Comparison of ENCODE assay signal across 8 mouse cellular contexts in genomic region chr7:16944808-16945315, GRCm38 (mm10). TPM values are rescaled to one million over a fixed set of nuclear protein-coding genes. Genes with fewer than 3 reads are reported as not detected.
DNase-seq lines count a peak whose midpoint lies in the region; ATAC-seq and TF ChIP-seq lines count a peak whose summit lies in the region.

No protein-coding gene starts in this region.

- no peak for TF ChIP-seq POLR2A in bone marrow macrophage, adult 2 months (IDR thresholded peaks at IDR 0.05; ENCODE audit: borderline replicate concordance, low read depth, low read length)

- DNase-seq in kidney, adult 8-10 months: no peak
- peak; percentile 31 for DNase-seq in heart, postnatal 4 days
- no peak for DNase-seq in left cerebral cortex, adult 8-10 months (ENCODE audit: low spot score in 2 of 2)
- DNase-seq in frontal cortex, postnatal 10 days (ENCODE audit: low spot score in 2 of 2): no peak
- DNase-seq in ovary, postnatal 10 days (ENCODE audit: low spot score): no peak

- H3K27ac ChIP-seq in kidney, embryonic 14.5 days (ENCODE audit: low read depth, low read length): no peak overlapping the region
- H3K27ac ChIP-seq in bone marrow macrophage, adult 2 months (ENCODE audit: insufficient read depth, low read depth, low read length): no peak overlapping the region
- H3K27ac ChIP-seq in midbrain, embryonic 12.5 days (replicated peaks): peak overlapping the region; percentile 84

- peak overlapping the region; percentile 51 for H3K4me2 ChIP-seq in kidney, embryonic 14.5 days (replicated peaks; ENCODE audit: low read depth, low read length)
- peak overlapping the region; percentile 78 for H3K4me2 ChIP-seq in midbrain, embryonic 12.5 days (replicated peaks)

- H3K27me3 ChIP-seq in kidney, embryonic 14.5 days (ENCODE audit: control insufficient read depth, insufficient read depth, low read length): peaks cover 49% of the 10 kb centered on the region
- peaks cover 50% of the 10 kb centered on the region for H3K27me3 ChIP-seq in midbrain, embryonic 12.5 days

- no peak for ATAC-seq in kidney, embryonic 14.5 days (ENCODE audit: low FRiP score, low TSS enrichment)
- ATAC-seq in midbrain, embryonic 12.5 days (ENCODE audit: low FRiP score, low read depth): peak; percentile 50

- WGBS in kidney, embryonic 14.5 days: under 1% methylated on average over 22 of the region's 22 CpGs
- WGBS in midbrain, embryonic 12.5 days: 1% methylated on average over 22 of the region's 22 CpGs

- peak overlapping the region; percentile 35 for H3K9ac ChIP-seq in kidney, embryonic 14.5 days (ENCODE audit: low read depth, low read length)
- H3K9ac ChIP-seq in midbrain, embryonic 12.5 days (replicated peaks): peak overlapping the region; percentile 91

- H3K36me3 ChIP-seq in kidney, embryonic 14.5 days (ENCODE audit: control insufficient read depth, insufficient read depth, low read length): no peaks in the 10 kb centered on the region
- no peaks in the 10 kb centered on the region for H3K36me3 ChIP-seq in midbrain, embryonic 12.5 days

- H3K9me3 ChIP-seq in kidney, embryonic 14.5 days (ENCODE audit: control insufficient read depth, low read length): no peaks in the 10 kb centered on the region
- no peaks in the 10 kb centered on the region for H3K9me3 ChIP-seq in midbrain, embryonic 12.5 days

- peak overlapping the region; percentile 45 for H3K4me3 ChIP-seq in kidney, embryonic 14.5 days (ENCODE audit: low read length)
- H3K4me3 ChIP-seq in bone marrow macrophage, adult 2 months (ENCODE audit: insufficient read depth, low read length): peak overlapping the region; percentile 43
- peak overlapping the region; percentile 65 for H3K4me3 ChIP-seq in midbrain, embryonic 12.5 days

- TF ChIP-seq CTCF in bone marrow macrophage, adult 2 months (IDR thresholded peaks at IDR 0.05; ENCODE audit: low read depth, low read length): no peak

- H3K4me1 ChIP-seq in kidney, embryonic 14.5 days (ENCODE audit: control insufficient read depth, insufficient read depth, low read length): peaks cover 35% of the 10 kb centered on the region
- no peaks in the 10 kb centered on the region for H3K4me1 ChIP-seq in bone marrow macrophage, adult 2 months (ENCODE audit: control insufficient read depth, insufficient read depth, low read length)
- peaks cover 76% of the 10 kb centered on the region for H3K4me1 ChIP-seq in midbrain, embryonic 12.5 days

RNA-seq across cellular contexts. Expression of gene Pnmal2, which starts 0.4 kb away (rescaled TPM):
- polyA plus RNA-seq in kidney, embryonic 14.5 days (2014; fragmentation: Nextera tagmentation; extraction: Ambion mirVana): 2.5 and 5.5 TPM in 2 replicates
- not detected in 2 replicates for polyA plus RNA-seq in bone marrow macrophage, adult 2 months (2012; ENCODE audit: insufficient read depth, insufficient read length, missing spikeins)
- total RNA-seq in heart, postnatal 4 days (2021): 1 to 10 TPM; 6.3 to 7.3 TPM
- 49.3 and 55.3 TPM in 2 replicates for polyA plus RNA-seq in midbrain, embryonic 12.5 days (2016; fragmentation: Nextera tagmentation; extraction: Ambion mirVana)
- total RNA-seq in left cerebral cortex, adult 8-10 months (2022): 100 to 1,000 TPM; 270 to 304 (median 294) TPM

RNA-seq across cellular contexts. Expression of gene Pnmal1, which starts 14.6 kb away (rescaled TPM):
- 0.51 and 0.74 TPM in 2 replicates for polyA plus RNA-seq in kidney, embryonic 14.5 days (2014; fragmentation: Nextera tagmentation; extraction: Ambion mirVana)
- not detected in 2 replicates for polyA plus RNA-seq in bone marrow macrophage, adult 2 months (2012; ENCODE audit: insufficient read depth, insufficient read length, missing spikeins)
- total RNA-seq in heart, postnatal 4 days (2021): not detected
- polyA plus RNA-seq in midbrain, embryonic 12.5 days (2016; fragmentation: Nextera tagmentation; extraction: Ambion mirVana): 28.8 and 34.8 TPM in 2 replicates
- 100 to 1,000 TPM; 101 to 107 (median 104) TPM for total RNA-seq in left cerebral cortex, adult 8-10 months (2022)

RNA-seq across cellular contexts. Expression of gene Calm3, which starts 20.9 kb away (rescaled TPM):
- 156 and 198 TPM in 2 replicates for polyA plus RNA-seq in kidney, embryonic 14.5 days (2014; fragmentation: Nextera tagmentation; extraction: Ambion mirVana)
- 373 and 387 TPM in 2 replicates for polyA plus RNA-seq in bone marrow macrophage, adult 2 months (2012; ENCODE audit: insufficient read depth, insufficient read length, missing spikeins)
- total RNA-seq in heart, postnatal 4 days (2021): 100 to 1,000 TPM; 309 to 310 TPM
- polyA plus RNA-seq in midbrain, embryonic 12.5 days (2016; fragmentation: Nextera tagmentation; extraction: Ambion mirVana): 223 and 224 TPM in 2 replicates
- 1,000 to 10,000 TPM; 1,595 to 1,874 (median 1,737) TPM for total RNA-seq in left cerebral cortex, adult 8-10 months (2022)

RNA-seq across cellular contexts. Expression of gene Gm42372, which starts 38.0 kb away (rescaled TPM):
- polyA plus RNA-seq in kidney, embryonic 14.5 days (2014; fragmentation: Nextera tagmentation; extraction: Ambion mirVana): 0.29 and 0.47 TPM in 2 replicates
- 0.16 TPM in 1 of 2 replicates, not detected in the other for polyA plus RNA-seq in bone marrow macrophage, adult 2 months (2012; ENCODE audit: insufficient read depth, insufficient read length, missing spikeins)
- under 1 TPM in 1 of 2 experiments, not detected in 1; 0.05 TPM for total RNA-seq in heart, postnatal 4 days (2021)
- polyA plus RNA-seq in midbrain, embryonic 12.5 days (2016; fragmentation: Nextera tagmentation; extraction: Ambion mirVana): 1.7 and 1.8 TPM in 2 replicates
- total RNA-seq in left cerebral cortex, adult 8-10 months (2022): 10 to 100 TPM; 60.8 to 66.8 (median 62.2) TPM

RNA-seq across cellular contexts. Expression of gene Ptgir, which starts 38.6 kb away (rescaled TPM):
- 0.67 and 1.4 TPM in 2 replicates for polyA plus RNA-seq in kidney, embryonic 14.5 days (2014; fragmentation: Nextera tagmentation; extraction: Ambion mirVana)
- 5.5 and 5.6 TPM in 2 replicates for polyA plus RNA-seq in bone marrow macrophage, adult 2 months (2012; ENCODE audit: insufficient read depth, insufficient read length, missing spikeins)
- 1 to 10 TPM; 1.9 to 2.7 TPM for total RNA-seq in heart, postnatal 4 days (2021)
- polyA plus RNA-seq in midbrain, embryonic 12.5 days (2016; fragmentation: Nextera tagmentation; extraction: Ambion mirVana): 1.1 and 1.2 TPM in 2 replicates
- under 1 TPM in 3 of 4 experiments, not detected in 1; 0.11 to 0.16 (median 0.13) TPM for total RNA-seq in left cerebral cortex, adult 8-10 months (2022)

Comparison
In these comparisons a context has a peak if more than half of its experiments do, and no peak if none do; other contexts are left out.
1. RNA of gene Pnmal1, which starts 14.6 kb away (polyA plus RNA-seq): 28.8 to 34.8 TPM in midbrain, embryonic 12.5 days; 0.51 to 0.74 TPM in kidney, embryonic 14.5 days and not detected in bone marrow macrophage, adult 2 months; every median in the first group is over 10 times any median in the second.
2. Peak in every context shown above with its lines, with median percentiles within 50 percentile points of each other: H3K4me3 ChIP-seq.